Mouse (Mus musculus) embryonic stem cell, embryonic (primary cell): ENCODE measurements around the gene Tln2.
"Not testable (repeated sequence)": the region's sequence is repeated elsewhere in the genome, so short reads cannot be mapped to it uniquely, and the experiment has no call there.

Experiments
- CTCF ChIA-PET, 4 experiments: fragments of 300-600 bp in 2 of 4; fragments of 350-600 bp in 2 of 4; sonication (Branson Sonifier 250); formaldehyde crosslinking; loops; one replicate each; lab custom pipeline; 2022; ENCODE audit warnings: inconsistent platforms in 2 of 4; lab: Charles Lee
- POLR2A ChIA-PET, 4 experiments: fragments of 300-600 bp in 2 of 4; fragments of 350-600 bp in 2 of 4; sonication (Branson Sonifier 250); formaldehyde crosslinking; loops; one replicate each; lab custom pipeline; 2022; ENCODE audit warnings: antibody characterized with exemption in 4 of 4, inconsistent platforms in 1 of 4; lab: Charles Lee

The Tln2 gene

GRCm38 (mm10) chr9:67286801-67287200 is 272.7 kb downstream of the Tln2 start:
- POLR2A ChIA-PET = no interaction called here
- CTCF ChIA-PET = interaction anchor here in 1 of 4 experiments (0.6 kb wide), 1 partner anchor 23 kb away, joined by 3 read pairs; no protein-coding TSS in a partner anchor

GRCm38 (mm10) chr9:67285544-67285943 is 274.0 kb downstream of the Tln2 start:
- CTCF ChIA-PET = interaction anchor here in 2 of 4 experiments (0.6 kb wide), 2 partner anchors 30 to 117 kb away, joined by 3 to 4 read pairs; no protein-coding TSS in a partner anchor
- POLR2A ChIA-PET = no interaction called here

GRCm38 (mm10) chr9:67281812-67282211 is 277.7 kb downstream of the Tln2 start:
- POLR2A ChIA-PET = interaction anchor here in 1 of 4 experiments (0.5 kb wide), 1 partner anchor 305 kb away, joined by 3 read pairs; no protein-coding TSS in a partner anchor
- CTCF ChIA-PET = interaction anchor here in 1 of 4 experiments (0.6 kb wide), 1 partner anchor 14 kb away, joined by 14 read pairs; no protein-coding TSS in a partner anchor

- CTCF ChIA-PET = interaction anchor here in 1 of 4 experiments (0.5 kb wide), 1 partner anchor 280 kb away, joined by 4 read pairs; no protein-coding TSS in a partner anchor
- POLR2A ChIA-PET = not testable (repeated sequence)
Measured at GRCm38 (mm10) chr9:67280311-67280710, 279.2 kb downstream of the Tln2 start.

GRCm38 (mm10) chr9:67276446-67276845 is 283.1 kb downstream of the Tln2 start:
- CTCF ChIA-PET = no interaction called here
- POLR2A ChIA-PET = no interaction called here

DNA sequence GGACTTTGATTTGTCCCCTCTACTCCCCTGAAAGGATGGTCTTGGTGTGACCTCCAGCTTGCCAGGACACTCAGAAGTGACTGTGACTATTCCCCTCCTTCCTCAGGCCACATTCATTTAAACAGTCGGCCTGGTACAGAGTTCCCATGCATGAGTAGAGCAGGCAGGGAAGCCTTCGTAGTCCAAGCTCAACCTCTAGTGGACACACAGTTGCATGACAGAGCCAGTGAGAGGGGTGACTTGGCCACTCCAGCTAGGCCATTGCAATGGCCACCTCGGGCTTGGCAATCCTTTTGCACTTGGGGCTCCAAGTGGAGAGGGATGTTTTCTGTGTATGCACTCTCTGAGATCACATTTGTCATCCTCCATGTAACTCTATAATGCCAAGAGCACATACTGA is 285.2 kb downstream of the Tln2 start:
- ChIA-PET POLR2A (interaction anchor here in 1 of 4 experiments (1.0 kb wide), 1 partner anchor 13 kb away, joined by 3 read pairs; no protein-coding TSS in a partner anchor), CTCF (interaction anchor here in 2 of 4 experiments (0.6 to 2.0 kb wide), 3 partner anchors 12 to 229 kb away, joined by 3 to 6 read pairs (median 3); no protein-coding TSS in a partner anchor)

DNA sequence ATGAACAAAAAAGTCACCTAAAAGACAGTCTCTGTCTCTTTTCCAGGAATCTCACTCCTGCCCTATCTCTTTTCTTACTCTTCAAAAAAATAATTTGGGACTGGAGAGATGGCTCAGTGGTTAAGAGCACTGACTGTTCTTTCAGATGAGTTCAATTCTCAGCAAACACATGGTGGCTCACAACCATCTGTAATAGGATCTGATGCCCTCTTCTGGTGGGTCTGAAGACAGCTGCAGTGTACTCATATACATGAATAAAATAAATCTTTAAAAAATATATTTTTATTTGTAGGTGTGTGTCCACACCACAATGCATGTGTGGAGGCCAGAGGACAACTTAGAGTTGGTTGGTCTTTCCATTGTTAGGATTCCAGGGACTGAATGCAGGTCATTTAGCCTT is 286.1 kb downstream of the Tln2 start:
- POLR2A ChIA-PET = interaction anchor here in 1 of 4 experiments (0.5 kb wide), 1 partner anchor 384 kb away, joined by 3 read pairs; no protein-coding TSS in a partner anchor
- CTCF ChIA-PET = interaction anchor here in 1 of 4 experiments (2.0 kb wide), 1 partner anchor 228 kb away, joined by 6 read pairs; no protein-coding TSS in a partner anchor

DNA sequence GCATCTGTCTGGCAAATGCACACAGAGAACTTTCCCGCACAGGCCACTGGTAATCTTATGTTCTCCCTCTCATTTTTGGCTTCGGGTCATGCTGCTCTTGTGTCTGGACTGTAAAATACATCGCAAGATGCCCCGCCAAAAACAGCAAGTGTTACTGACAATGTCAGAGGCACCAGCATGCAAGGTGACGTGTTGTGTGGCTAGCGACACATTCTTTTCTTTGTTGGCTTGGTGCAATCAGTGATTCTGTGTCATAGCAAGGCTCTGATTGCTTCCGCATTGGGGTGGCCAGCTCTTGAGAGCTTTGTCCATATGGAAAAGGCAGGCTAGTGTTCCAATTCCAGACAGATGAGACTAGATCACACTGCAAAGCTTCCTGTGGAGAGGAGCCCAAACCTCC is 288.8 kb downstream of the Tln2 start:
- ChIA-PET POLR2A (interaction anchor here in 1 of 4 experiments (1.0 kb wide), 1 partner anchor 62 kb away, joined by 5 read pairs; no protein-coding TSS in a partner anchor), CTCF (interaction anchor here in 1 of 4 experiments (1.2 kb wide), 1 partner anchor 44 kb away, joined by 5 read pairs; no protein-coding TSS in a partner anchor)

DNA sequence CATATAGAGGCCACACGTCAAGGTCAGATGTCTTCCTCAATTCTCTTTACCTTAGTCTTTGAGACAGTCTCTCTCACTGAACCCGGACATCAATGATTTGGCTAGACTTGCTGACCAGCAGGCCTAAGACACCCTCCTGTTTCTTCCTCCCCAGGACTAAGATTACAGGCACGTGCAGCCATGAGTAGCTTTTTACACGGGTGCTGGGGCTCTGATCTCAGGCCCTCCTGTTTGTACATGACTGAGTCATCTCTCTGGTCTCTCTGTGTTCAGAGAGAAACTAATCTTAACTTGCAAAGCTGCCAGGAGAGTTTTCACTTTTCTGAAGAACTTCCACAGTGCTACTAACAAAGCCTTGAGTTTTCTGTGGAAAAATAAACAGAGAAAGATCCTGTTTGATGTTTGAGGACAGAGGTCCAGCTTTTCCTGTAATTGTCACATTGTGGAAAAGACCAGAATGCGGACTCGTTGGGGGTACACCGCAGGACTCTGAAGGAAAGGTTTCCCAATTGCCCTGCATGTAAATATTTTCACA is 289.4 kb downstream of the Tln2 start:
- CTCF ChIA-PET = interaction anchor here in 1 of 4 experiments (1.2 kb wide), 1 partner anchor 45 kb away, joined by 5 read pairs; no protein-coding TSS in a partner anchor
- POLR2A ChIA-PET = interaction anchor here in 1 of 4 experiments (1.0 kb wide), 1 partner anchor 62 kb away, joined by 5 read pairs; no protein-coding TSS in a partner anchor

DNA sequence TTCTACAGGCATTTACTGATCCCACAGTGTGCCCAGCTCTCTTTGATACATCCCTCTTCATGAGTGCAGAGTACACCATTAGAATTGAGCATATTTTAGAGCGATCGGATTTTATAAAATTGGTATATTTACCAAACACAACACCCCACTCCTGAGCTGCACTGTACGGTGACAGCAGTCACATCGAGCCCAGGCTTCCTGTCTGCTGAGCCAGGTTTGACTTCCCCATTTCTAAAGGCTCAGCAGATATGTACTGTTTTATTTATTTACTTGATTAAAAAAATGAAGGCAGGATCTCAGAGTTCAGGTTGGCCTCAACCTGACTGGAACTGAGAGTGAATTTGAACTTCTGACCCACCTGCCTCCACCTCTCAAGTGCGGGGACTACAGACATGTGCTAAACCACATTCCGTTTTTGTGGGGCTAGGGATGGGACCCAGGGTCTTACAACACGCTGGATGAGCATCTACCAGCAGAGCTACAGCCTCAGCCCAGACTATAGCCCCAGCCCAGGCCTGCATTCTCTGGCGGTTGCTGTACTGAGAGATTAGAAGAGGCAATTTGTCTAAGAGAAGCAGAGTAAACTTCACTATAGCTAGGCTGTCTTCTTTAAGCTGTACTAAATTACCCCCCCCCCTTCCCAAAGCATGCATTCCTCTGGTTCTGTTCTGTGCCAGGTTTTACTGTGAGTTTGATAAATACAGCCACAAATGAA is 292.1 kb downstream of the Tln2 start:
- ChIA-PET POLR2A (interaction anchor here in 3 of 4 experiments (0.7 kb wide), 3 partner anchors 30 to 58 kb away, joined by 3 read pairs; no protein-coding TSS in a partner anchor), CTCF (interaction anchor here in 1 of 4 experiments (0.6 to 0.7 kb wide), 3 partner anchors 15 to 1263 kb away, joined by 4 to 14 read pairs (median 5); no protein-coding TSS in a partner anchor)

- CTCF ChIA-PET = no interaction called here
- POLR2A ChIA-PET = interaction anchor here in 2 of 4 experiments (0.6 to 0.9 kb wide), 2 partner anchors 11 to 264 kb away, joined by 3 to 7 read pairs; no protein-coding TSS in a partner anchor
Measured at GRCm38 (mm10) chr9:67265513-67265912, 294.0 kb downstream of the Tln2 start.

DNA sequence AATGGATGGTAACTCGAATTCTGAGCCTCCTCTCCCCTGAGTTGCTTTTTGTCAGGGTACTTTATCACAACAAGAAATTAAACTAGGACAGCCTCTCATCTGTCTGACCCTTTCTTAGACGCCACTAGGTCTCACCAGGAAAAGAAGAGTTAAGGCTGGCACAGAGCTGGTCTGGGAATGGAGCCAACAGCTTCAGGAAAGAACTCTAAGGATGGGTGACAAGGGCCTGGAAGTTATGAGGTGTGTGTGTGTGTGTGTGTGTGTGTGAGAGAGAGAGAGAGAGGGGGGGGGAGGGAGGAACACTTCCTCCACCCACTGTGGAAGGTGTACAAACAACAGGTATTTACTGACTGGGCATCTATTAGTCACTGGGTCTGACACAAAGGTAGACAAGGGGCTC is 294.6 kb downstream of the Tln2 start:
- CTCF ChIA-PET = no interaction called here
- POLR2A ChIA-PET = interaction anchor here in 1 of 4 experiments (0.6 kb wide), 1 partner anchor 264 kb away, joined by 7 read pairs; no protein-coding TSS in a partner anchor

GRCm38 (mm10) chr9:67260835-67261599 is 298.5 kb downstream of the Tln2 start:
- ChIA-PET POLR2A (interaction anchor here in 3 of 4 experiments (0.6 to 1.9 kb wide), 9 partner anchors 14 to 498 kb away, joined by 3 to 6 read pairs (median 3); partner anchors contain the start of gene C2cd4b (in 1 of the 3)), CTCF (interaction anchor here (0.6 to 1.7 kb wide), 5 partner anchors 10 to 548 kb away, joined by 3 to 11 read pairs (median 3); partner anchors contain the start of gene Car12 (in 1 of the 4))

- CTCF ChIA-PET = interaction anchor here in 1 of 4 experiments (0.6 kb wide), 1 partner anchor 1329 kb away, joined by 4 read pairs; no protein-coding TSS in a partner anchor
- POLR2A ChIA-PET = interaction anchor here in 1 of 4 experiments (0.7 kb wide), 1 partner anchor 454 kb away, joined by 3 read pairs; no protein-coding TSS in a partner anchor
Measured at GRCm38 (mm10) chr9:67250141-67250540, 309.4 kb downstream of the Tln2 start.

- ChIA-PET CTCF (no interaction called here), POLR2A (interaction anchor here in 1 of 4 experiments (1.1 kb wide), 1 partner anchor 202 kb away, joined by 3 read pairs; no protein-coding TSS in a partner anchor)
Measured at GRCm38 (mm10) chr9:67247365-67247950, 312.0 kb downstream of the Tln2 start.

- ChIA-PET CTCF (interaction anchor here in 2 of 4 experiments (1.3 to 1.9 kb wide), 3 partner anchors 16 to 201 kb away, joined by 3 to 8 read pairs (median 3); no protein-coding TSS in a partner anchor), POLR2A (interaction anchor here in 1 of 4 experiments (0.8 kb wide), 1 partner anchor 16 kb away, joined by 3 read pairs; no protein-coding TSS in a partner anchor)
Measured at GRCm38 (mm10) chr9:67245265-67245664, 314.2 kb downstream of the Tln2 start.

- ChIA-PET CTCF (no interaction called here), POLR2A (interaction anchor here in 2 of 4 experiments (0.5 to 5.1 kb wide), 7 partner anchors 11 to 45 kb away, joined by 3 to 15 read pairs (median 3); no protein-coding TSS in a partner anchor)
Measured at GRCm38 (mm10) chr9:67241683-67242082, 317.8 kb downstream of the Tln2 start.
